Mouse (Mus musculus) spleen, adult 2 months (tissue): ENCODE results near the gene Gm17387.

ENCODE experiments used
- CTCF ChIP-seq: fragments of 200-500 bp; IDR thresholded peaks from 2 replicates; pipeline ENCODE4 v1.5.1; 2011; ENCODE audit warnings: mild to moderate bottlenecking, inconsistent platforms; ENCODE audit not compliant: insufficient read depth, insufficient read length, insufficient replicate concordance; ENCODE audit errors: extremely low read depth
- POLR2A ChIP-seq: fragments of 200-500 bp; IDR thresholded peaks from 2 replicates; pipeline ENCODE4 v1.6.1; 2011; ENCODE audit warnings: low read depth, low read length, inconsistent platforms

GRCm38 (mm10) chr7:140991117-140991689, 37.7 kb upstream of the Gm17387 start:
- TF ChIP-seq POLR2A (no peak), CTCF (no peak)
